Mouse (Mus musculus): ENCODE results near the gene Reep3. TPM values are rescaled to one million over a fixed set of nuclear protein-coding genes. Genes with fewer than 3 reads are reported as not detected.
A peak's percentile ranks its signal among the peaks of the same experiment; 100 is the strongest.

The Reep3 gene
- polyA plus RNA-seq, 1 experiment from 2014 or later = 22.2 TPM

DNA sequence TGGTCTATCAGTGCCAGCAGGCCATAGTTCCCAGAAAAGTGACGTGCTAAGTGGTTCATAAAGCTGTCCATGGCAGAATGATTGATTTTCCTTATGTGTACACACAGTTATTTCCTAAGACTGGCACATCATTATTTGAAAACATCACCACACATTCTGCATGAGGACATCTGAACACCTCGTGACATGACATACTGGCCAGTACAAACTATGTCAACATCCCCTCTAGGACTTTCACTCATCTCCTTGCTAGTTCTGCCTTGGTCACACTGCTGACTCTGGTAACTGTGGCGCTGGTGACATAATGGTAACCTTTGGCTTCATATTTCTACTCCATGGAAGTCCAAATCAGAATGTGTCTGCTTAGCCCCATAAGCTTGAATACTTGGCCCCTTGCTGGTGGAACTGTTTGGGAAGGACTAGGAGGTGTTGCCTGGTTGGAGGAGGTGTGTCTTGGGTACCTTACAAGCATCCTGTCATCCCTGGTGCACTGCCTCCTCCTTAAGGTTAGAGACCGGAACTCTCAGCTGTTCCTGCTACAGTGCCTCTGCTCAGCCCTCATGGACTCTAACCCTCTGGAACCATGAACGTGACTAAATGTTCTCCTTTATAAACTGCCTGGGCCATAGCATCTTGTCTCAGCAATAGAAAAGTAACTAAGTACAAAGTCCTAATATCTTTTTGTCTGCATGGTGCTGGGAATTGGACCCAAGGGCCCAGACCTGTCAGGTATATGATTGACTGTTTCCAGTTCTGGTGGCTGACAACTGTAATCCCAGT is 9.1 kb downstream of the Reep3 start:
- Histone ChIP-seq H3K36me3 (peaks cover 13% of the 10 kb centered on the region), H3K4me1 (peaks cover 32% of the 10 kb centered on the region), H3K4me3 (no peak overlapping the region), H3K9me3 (replicated peaks) (no peaks in the 10 kb centered on the region), H3K27ac (no peak overlapping the region), H3K27me3 (ENCODE audit: low read depth, poor library complexity, severe bottlenecking) (no peaks in the 10 kb centered on the region)
- no peak for DNase-seq (ENCODE audit: low spot score)
- 83% methylated on average over 5 of the region's 5 CpGs for WGBS

GRCm38 (mm10) chr10:67085916-67086315 is 10.8 kb downstream of the Reep3 start:
- no peak overlapping the region for H3K4me3 ChIP-seq
- H3K9me3 ChIP-seq (replicated peaks) = no peaks in the 10 kb centered on the region
- DNase-seq (ENCODE audit: low spot score) = no peak
- H3K27me3 ChIP-seq (ENCODE audit: low read depth, poor library complexity, severe bottlenecking) = no peaks in the 10 kb centered on the region
- peaks cover 10% of the 10 kb centered on the region; the same call in 1 of the 2 replicates for H3K36me3 ChIP-seq
- WGBS = 76% methylated on average over 7 of the region's 7 CpGs
- peaks cover 36% of the 10 kb centered on the region for H3K4me1 ChIP-seq
- no peak overlapping the region for H3K27ac ChIP-seq

DNA sequence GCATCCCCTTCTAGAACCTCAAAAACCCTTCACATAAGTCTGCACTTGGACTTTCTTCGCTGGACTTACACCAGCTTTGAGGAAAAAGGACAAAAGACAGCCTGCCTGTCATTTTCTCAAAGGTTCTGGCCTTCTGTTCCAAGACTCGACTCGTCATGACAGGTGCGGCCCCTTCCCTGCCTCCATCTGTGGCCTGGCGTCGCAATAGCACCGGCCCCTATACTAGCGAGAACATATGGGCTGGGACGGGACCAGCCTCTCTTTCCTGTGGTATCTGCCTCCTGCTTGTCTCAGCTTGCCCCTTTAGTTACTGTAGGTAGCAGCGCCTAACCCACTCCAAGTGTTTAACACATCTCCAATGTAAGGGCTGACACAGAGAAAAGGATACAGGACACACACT is 11.6 kb downstream of the Reep3 start:
- WGBS = 83% methylated on average over 10 of the region's 10 CpGs
- no peak for DNase-seq (ENCODE audit: low spot score)
- H3K36me3 ChIP-seq = peaks cover 10% of the 10 kb centered on the region; the same call in 1 of the 2 replicates
- no peak overlapping the region for H3K27ac ChIP-seq
- no peaks in the 10 kb centered on the region for H3K27me3 ChIP-seq (ENCODE audit: low read depth, poor library complexity, severe bottlenecking)
- H3K4me3 ChIP-seq = no peak overlapping the region
- no peaks in the 10 kb centered on the region for H3K9me3 ChIP-seq (replicated peaks)
- H3K4me1 ChIP-seq = peaks cover 36% of the 10 kb centered on the region

DNA sequence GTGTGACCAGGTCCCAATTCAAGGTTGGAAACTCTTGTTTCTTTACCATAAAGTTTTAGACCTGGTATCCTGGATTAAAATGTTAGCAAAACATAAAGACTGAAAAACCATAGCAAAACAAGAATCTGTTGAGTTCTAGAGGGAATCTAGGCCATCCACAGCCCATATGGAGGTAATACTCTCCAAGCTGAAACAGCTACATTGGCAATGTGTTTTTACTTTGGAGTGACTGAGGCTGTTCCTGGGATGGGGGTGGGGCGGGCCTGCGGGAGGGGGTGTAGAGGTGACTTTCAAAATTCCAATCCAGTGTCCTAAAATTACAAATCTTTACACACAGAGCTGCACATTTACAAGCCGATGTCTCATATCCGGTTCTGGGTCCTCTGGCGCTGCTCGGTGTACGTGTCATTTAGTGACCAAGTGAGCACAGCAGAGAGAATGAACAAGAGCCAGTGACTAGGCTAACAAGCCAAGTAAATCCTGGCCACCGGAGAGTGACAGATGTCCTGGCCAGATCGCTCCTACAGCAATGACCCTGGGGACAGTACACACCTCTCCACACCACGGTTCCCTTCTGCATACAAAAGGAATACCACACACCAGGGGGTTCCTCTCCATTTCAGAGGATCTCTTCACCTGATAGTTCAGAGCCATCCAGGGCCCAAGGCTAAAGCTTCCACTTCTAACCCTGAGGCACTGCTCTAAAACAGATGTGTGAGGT is 13.1 kb downstream of the Reep3 start:
- Histone ChIP-seq H3K4me3 (no peak overlapping the region), H3K36me3 (peaks cover 7% of the 10 kb centered on the region; the same call in 1 of the 2 replicates), H3K9me3 (replicated peaks) (no peaks in the 10 kb centered on the region), H3K4me1 (peaks cover 42% of the 10 kb centered on the region), H3K27ac (peak overlapping the region; percentile 70), H3K27me3 (ENCODE audit: low read depth, poor library complexity, severe bottlenecking) (no peaks in the 10 kb centered on the region)
- DNase-seq (ENCODE audit: low spot score) = peak; percentile 58
- whole genome bisulfite sequencing = 55% methylated on average over 10 of the region's 10 CpGs

GRCm38 (mm10) chr10:67082531-67082930 is 14.2 kb downstream of the Reep3 start:
- DNase-seq (ENCODE audit: low spot score) = no peak
- no peak overlapping the region for H3K27ac ChIP-seq
- H3K36me3 ChIP-seq = peaks cover 1% of the 10 kb centered on the region; the same call in 1 of the 2 replicates
- 80% methylated on average over 4 of the region's 4 CpGs for WGBS
- H3K9me3 ChIP-seq (replicated peaks) = no peaks in the 10 kb centered on the region
- H3K27me3 ChIP-seq (ENCODE audit: low read depth, poor library complexity, severe bottlenecking) = no peaks in the 10 kb centered on the region
- H3K4me3 ChIP-seq = no peak overlapping the region
- peaks cover 42% of the 10 kb centered on the region for H3K4me1 ChIP-seq

- DNase-seq (ENCODE audit: low spot score) = no peak
- Histone ChIP-seq H3K4me3 (no peak overlapping the region), H3K27ac (no peak overlapping the region), H3K27me3 (ENCODE audit: low read depth, poor library complexity, severe bottlenecking) (no peaks in the 10 kb centered on the region), H3K4me1 (peaks cover 38% of the 10 kb centered on the region), H3K9me3 (replicated peaks) (no peaks in the 10 kb centered on the region), H3K36me3 (no peaks in the 10 kb centered on the region)
- WGBS = 90% methylated on average over 18 of the region's 18 CpGs
Measured at GRCm38 (mm10) chr10:67081206-67082007, 15.3 kb downstream of the Reep3 start.

DNA sequence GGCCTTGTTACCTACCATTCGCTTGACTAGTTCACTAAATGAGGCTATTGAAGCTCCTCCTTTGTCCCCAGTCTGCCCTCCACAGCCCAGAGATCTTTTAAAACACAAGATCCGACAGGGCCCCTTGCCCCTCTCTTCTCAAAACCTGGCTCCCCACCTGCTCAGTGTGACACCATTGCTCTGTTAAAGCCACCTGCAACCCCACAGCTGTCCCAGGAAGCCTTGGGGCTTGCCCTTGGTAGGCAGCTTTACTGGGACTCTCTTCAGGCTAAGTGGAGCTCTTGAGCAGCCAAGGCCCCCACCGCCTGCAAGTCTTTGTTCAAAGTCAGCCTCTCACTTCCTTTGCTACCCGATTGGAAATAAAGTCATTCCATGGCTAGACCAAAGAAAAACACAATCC is 17.7 kb downstream of the Reep3 start:
- no peak overlapping the region for H3K4me3 ChIP-seq
- no peaks in the 10 kb centered on the region for H3K9me3 ChIP-seq (replicated peaks)
- peaks cover 20% of the 10 kb centered on the region for H3K4me1 ChIP-seq
- no peaks in the 10 kb centered on the region for H3K27me3 ChIP-seq (ENCODE audit: low read depth, poor library complexity, severe bottlenecking)
- no peak for DNase-seq (ENCODE audit: low spot score)
- WGBS = 80% methylated on average over 4 of the region's 4 CpGs
- peak overlapping the region; percentile 39; the same call in 1 of the 2 replicates for H3K27ac ChIP-seq
- H3K36me3 ChIP-seq = no peaks in the 10 kb centered on the region

GRCm38 (mm10) chr10:67075931-67076878 is 20.5 kb downstream of the Reep3 start:
- H3K27ac ChIP-seq = no peak overlapping the region
- WGBS = 80% methylated on average over 21 of the region's 21 CpGs
- H3K36me3 ChIP-seq = no peaks in the 10 kb centered on the region
- H3K4me3 ChIP-seq = no peak overlapping the region
- no peaks in the 10 kb centered on the region for H3K9me3 ChIP-seq (replicated peaks)
- H3K27me3 ChIP-seq (ENCODE audit: low read depth, poor library complexity, severe bottlenecking) = no peaks in the 10 kb centered on the region
- peak; percentile 33 for DNase-seq (ENCODE audit: low spot score)
- H3K4me1 ChIP-seq = peaks cover 6% of the 10 kb centered on the region

DNA sequence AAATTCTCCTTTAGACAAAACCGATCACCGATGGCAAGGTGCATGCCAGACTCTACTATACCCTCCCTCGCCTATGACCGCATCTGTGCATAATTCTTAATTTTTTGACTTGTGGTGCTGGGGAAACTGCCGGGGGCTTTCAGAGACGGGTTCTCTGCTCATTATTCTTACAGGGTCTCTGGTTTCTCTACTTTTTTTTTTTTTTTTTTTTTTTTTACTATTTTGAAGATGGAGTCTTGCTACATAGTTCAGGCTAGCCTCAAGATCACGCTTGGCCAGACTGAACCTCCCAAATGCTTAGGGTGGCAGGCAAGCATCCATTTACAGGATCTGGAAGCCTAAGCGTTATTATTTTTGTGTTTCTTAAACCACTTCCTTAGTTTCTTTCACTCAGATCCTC is 23.2 kb downstream of the Reep3 start:
- H3K27me3 ChIP-seq (ENCODE audit: low read depth, poor library complexity, severe bottlenecking) = no peaks in the 10 kb centered on the region
- 95% methylated on average over 8 of the region's 8 CpGs for WGBS
- no peak for DNase-seq (ENCODE audit: low spot score)

GRCm38 (mm10) chr10:67072600-67072999 is 24.1 kb downstream of the Reep3 start:
- WGBS = 91% methylated on average over 4 of the region's 4 CpGs
- no peaks in the 10 kb centered on the region for H3K4me1 ChIP-seq
- no peak for DNase-seq (ENCODE audit: low spot score)
- H3K27me3 ChIP-seq (ENCODE audit: low read depth, poor library complexity, severe bottlenecking) = no peaks in the 10 kb centered on the region
- H3K9me3 ChIP-seq (replicated peaks) = no peaks in the 10 kb centered on the region
- no peak overlapping the region for H3K4me3 ChIP-seq
- H3K36me3 ChIP-seq = 0 out of 2 replicates have a peak, but pooled peaks cover 4% of the 10 kb centered on the region
- no peak overlapping the region for H3K27ac ChIP-seq

More for the DNA sequence above, 23.2 kb downstream of the Reep3 start:
- Histone ChIP-seq H3K4me3 (no peak overlapping the region), H3K36me3 (no peaks in the 10 kb centered on the region), H3K4me1 (no peaks in the 10 kb centered on the region), H3K27ac (no peak overlapping the region), H3K9me3 (replicated peaks) (no peaks in the 10 kb centered on the region)

- 0 out of 2 replicates have a peak, but pooled peaks cover 4% of the 10 kb centered on the region for H3K36me3 ChIP-seq
- H3K9me3 ChIP-seq (replicated peaks) = no peaks in the 10 kb centered on the region
- no peak overlapping the region for H3K4me3 ChIP-seq
- no peak overlapping the region for H3K27ac ChIP-seq
- no peak for DNase-seq (ENCODE audit: low spot score)
- no peaks in the 10 kb centered on the region for H3K27me3 ChIP-seq (ENCODE audit: low read depth, poor library complexity, severe bottlenecking)
- WGBS = 91% methylated on average over 5 of the region's 5 CpGs
- no peaks in the 10 kb centered on the region for H3K4me1 ChIP-seq
Measured at GRCm38 (mm10) chr10:67071884-67072283, 24.9 kb downstream of the Reep3 start.

DNA sequence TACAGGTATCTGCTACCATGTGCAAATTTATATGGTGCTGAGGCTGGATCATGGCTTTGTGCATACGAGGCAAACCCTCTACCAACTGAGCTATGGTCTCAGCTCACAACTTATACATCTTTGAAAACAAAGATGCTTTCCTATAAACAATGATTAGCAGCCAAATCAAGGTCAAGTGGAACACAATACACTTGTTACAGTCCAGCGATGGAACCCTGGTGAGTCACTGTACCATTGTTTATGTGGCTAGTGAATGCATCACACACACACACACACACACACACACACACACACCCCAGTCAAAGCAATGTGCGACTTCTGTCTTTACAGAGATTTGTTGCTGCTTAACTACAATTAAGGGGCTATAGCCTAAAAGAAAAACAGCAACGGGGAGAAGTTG is 25.4 kb downstream of the Reep3 start:
- WGBS = 92% methylated on average over 4 of the region's 4 CpGs
- no peak overlapping the region for H3K4me3 ChIP-seq
- DNase-seq (ENCODE audit: low spot score) = no peak
- no peaks in the 10 kb centered on the region for H3K4me1 ChIP-seq
- 0 out of 2 replicates have a peak, but pooled peaks cover 4% of the 10 kb centered on the region for H3K36me3 ChIP-seq
- H3K27me3 ChIP-seq (ENCODE audit: low read depth, poor library complexity, severe bottlenecking) = no peaks in the 10 kb centered on the region
- H3K27ac ChIP-seq = no peak overlapping the region
- H3K9me3 ChIP-seq (replicated peaks) = no peaks in the 10 kb centered on the region
